Mouse (Mus musculus) neutrophil, adult 5-6 weeks (primary cell): ENCODE results near the gene Masp2. TPM values are rescaled to one million over a fixed set of nuclear protein-coding genes. Genes with fewer than 3 reads are reported as not detected.

ENCODE experiments used
- ATAC-seq: fragments of 151-379, 151-347 bp; 2 replicates; pipeline ENCODE4 v1.8.0; 2017; ENCODE audit warnings: mild to moderate bottlenecking, moderate TSS enrichment; ENCODE audit not compliant: insufficient number of reproducible peaks, poor library complexity, low FRiP score, severe bottlenecking; ENCODE audit errors: extremely low read depth
- total RNA-seq: library from RNA; stranded (forward); fragments of 200-1000 nt; gene quantifications from 2 replicates; pipeline ENCODE4 v1.2.3, GENCODE M21; 2017

Gene Masp2
- total RNA-seq, 1 experiment from 2014 or later: 0.70 TPM

GRCm38 (mm10) chr4:148626623-148627185, 24.4 kb downstream of the Masp2 start, which contains the start of gene Tardbp:
Gene Tardbp (minus strand): TSS chr4:148627019.
- ATAC-seq: peak; percentile 92

- no peak for ATAC-seq
Observed at GRCm38 (mm10) chr4:148627246-148627645, 24.9 kb downstream of the Masp2 start.

- no peak for ATAC-seq
Observed at GRCm38 (mm10) chr4:148632013-148632692, 29.8 kb downstream of the Masp2 start.

- no peak for ATAC-seq
Observed at GRCm38 (mm10) chr4:148633395-148634061, 31.2 kb downstream of the Masp2 start.

- no peak for ATAC-seq
Observed at GRCm38 (mm10) chr4:148635309-148635708, 33.0 kb downstream of the Masp2 start.

- ATAC-seq: no peak
Observed at GRCm38 (mm10) chr4:148638302-148638701, 35.9 kb downstream of the Masp2 start.

GRCm38 (mm10) chr4:148639455-148639854, 37.1 kb downstream of the Masp2 start:
- no peak for ATAC-seq

GRCm38 (mm10) chr4:148641121-148641520, 38.8 kb downstream of the Masp2 start:
- ATAC-seq: no peak

GRCm38 (mm10) chr4:148643291-148644156, 41.2 kb downstream of the Masp2 start, which contains the start of gene Gm572:
Gene Gm572 (plus strand): TSS chr4:148643317.
- no peak for ATAC-seq

- peak; percentile 84 for ATAC-seq
Observed at GRCm38 (mm10) chr4:148644157-148644511, 41.8 kb downstream of the Masp2 start.

- no peak for ATAC-seq
Observed at GRCm38 (mm10) chr4:148644926-148645325, 42.6 kb downstream of the Masp2 start.

GRCm38 (mm10) chr4:148646616-148647015, 44.3 kb downstream of the Masp2 start:
- ATAC-seq: no peak

GRCm38 (mm10) chr4:148649309-148649708, 47.0 kb downstream of the Masp2 start:
- no peak for ATAC-seq

GRCm38 (mm10) chr4:148651045-148651444, 48.7 kb downstream of the Masp2 start:
- no peak for ATAC-seq

- 0 out of 2 replicates have a peak, but pooled peaks have one; percentile 14 for ATAC-seq
Observed at GRCm38 (mm10) chr4:148654701-148655398, 52.5 kb downstream of the Masp2 start.

GRCm38 (mm10) chr4:148656691-148657258, 54.4 kb downstream of the Masp2 start:
- ATAC-seq: no peak

GRCm38 (mm10) chr4:148657776-148658175, 55.4 kb downstream of the Masp2 start:
- no peak for ATAC-seq

- ATAC-seq: no peak
Observed at GRCm38 (mm10) chr4:148660174-148660573, 57.8 kb downstream of the Masp2 start.
